Mouse (Mus musculus): ENCODE measurements around the gene Tjp2.

DNA sequence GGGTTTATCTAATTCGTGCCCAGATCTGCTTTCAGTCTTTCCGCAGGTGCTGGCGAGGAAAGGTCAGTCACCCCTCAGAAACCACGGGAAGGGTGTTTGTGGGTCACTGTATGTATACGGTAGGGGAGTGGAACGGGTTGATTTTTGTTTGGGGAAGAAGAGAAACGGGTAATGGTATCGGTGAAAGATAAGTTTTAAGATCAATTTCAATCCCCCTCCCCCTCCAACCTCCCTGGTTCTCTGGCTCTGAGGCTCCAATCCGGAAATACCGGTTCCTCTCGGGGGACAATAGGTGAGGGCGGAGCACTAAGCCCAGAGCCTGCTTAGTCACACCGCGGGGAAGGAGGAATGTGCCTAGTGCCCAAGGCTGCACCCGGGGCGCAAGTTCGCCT, 471 bp upstream of the Tjp2 start:
- no peak for TF ChIP-seq CTCF (IDR thresholded peaks at IDR 0.05; ENCODE audit: control insufficient read depth, insufficient read depth, insufficient replicate concordance, low read depth, low read length)
- TF ChIP-seq POLR2A (IDR thresholded peaks at IDR 0.05; ENCODE audit: control insufficient read depth, low read depth, low read length), result no peak

Data from testis, adult 2 months (tissue).